Mouse (Mus musculus) embryonic facial prominence, embryonic 12.5 days (tissue): ENCODE data around the gene Them4. TPM values are rescaled to one million over a fixed set of nuclear protein-coding genes. Genes with fewer than 3 reads are reported as not detected.
A peak's percentile ranks its signal among the peaks of the same experiment; 100 is the strongest.

ENCODE experiments used
- ATAC-seq: fragments of 200-750 bp; cut with Nextera tagmentation; 2 replicates; pipeline ENCODE4 v1.8.0; 2017; ENCODE audit not compliant: insufficient number of reproducible peaks, insufficient read depth, low FRiP score, low TSS enrichment
- H3K27ac ChIP-seq: fragments of 300-500 bp; sonication (generic); 2 replicates; pipeline ENCODE4 v1.5.1; 2016; ENCODE audit warnings: mild to moderate bottlenecking
- H3K27me3 ChIP-seq: fragments of 300-500 bp; sonication (generic); 2 replicates; pipeline ENCODE4 v1.6.1; 2016; ENCODE audit warnings: mild to moderate bottlenecking, moderate library complexity
- H3K36me3 ChIP-seq: fragments of 300-500 bp; sonication (generic); 2 replicates; pipeline ENCODE4 v1.6.1; 2016; ENCODE audit warnings: mild to moderate bottlenecking
- H3K4me1 ChIP-seq: fragments of 300-500 bp; sonication (generic); 2 replicates; pipeline ENCODE4 v1.6.1; 2016
- H3K4me2 ChIP-seq: fragments of 300-500 bp; sonication (generic); replicated peaks from 2 replicates; pipeline ENCODE4 v1.6.1; 2016; ENCODE audit warnings: mild to moderate bottlenecking, moderate library complexity
- H3K4me3 ChIP-seq: fragments of 300-500 bp; sonication (generic); 2 replicates; pipeline ENCODE4 v1.5.1; 2016; ENCODE audit warnings: mild to moderate bottlenecking
- H3K9ac ChIP-seq: fragments of 300-500 bp; sonication (generic); 2 replicates; pipeline ENCODE4 v1.6.1; 2016; ENCODE audit warnings: mild to moderate bottlenecking, moderate library complexity
- H3K9me3 ChIP-seq: fragments of 300-500 bp; sonication (generic); 2 replicates; pipeline ENCODE4 v1.6.1; 2016; ENCODE audit warnings: mild to moderate bottlenecking, moderate library complexity
- WGBS: fragments of 180-500 bp; shearing (Covaris S2); methylation state at CpG from one replicate; pipeline ENCODE4 v1.1.7; 2016; 5-methylcytosine and 5-hydroxymethylcytosine counted together
- polyA plus RNA-seq: library from polyadenylated mRNA; unstranded; fragments of >200 nt; fragmentation: Nextera tagmentation; extraction: Ambion mirVana; gene quantifications from 2 replicates; pipeline ENCODE4 v1.2.1, GENCODE M21; 2016

Them4 gene
- polyA plus RNA-seq, 1 experiment from 2014 or later = 11.7 TPM

DNA sequence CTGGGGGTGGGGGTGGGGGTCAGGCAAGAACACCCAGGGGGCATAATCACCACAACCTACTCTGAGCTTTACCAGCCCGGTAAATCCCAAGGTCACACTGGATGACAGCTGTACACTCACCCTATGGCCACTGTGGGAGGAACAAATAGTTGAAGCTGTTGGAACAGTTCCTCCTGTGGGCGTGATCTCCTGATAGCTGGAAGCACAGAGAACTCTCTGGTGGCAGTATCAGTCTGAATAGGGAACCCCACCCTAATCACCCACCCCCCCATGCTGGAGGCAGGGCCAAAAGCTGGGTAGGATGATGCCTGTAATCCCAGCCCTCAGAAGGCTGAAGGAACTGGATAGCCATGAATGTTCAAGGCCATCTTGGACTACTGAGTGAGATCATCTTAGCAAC, 59.8 kb downstream of the Them4 start:
- Histone ChIP-seq H3K9ac (no peak overlapping the region), H3K4me3 (no peak overlapping the region), H3K4me2 (no peak overlapping the region), H3K4me1 (peaks cover 24% of the 10 kb centered on the region), H3K9me3 (no peaks in the 10 kb centered on the region), H3K27ac (no peak overlapping the region), H3K27me3 (peaks cover 32% of the 10 kb centered on the region), H3K36me3 (no peaks in the 10 kb centered on the region)
- ATAC-seq = no peak
- WGBS = 54% methylated on average over 2 of the region's 2 CpGs

DNA sequence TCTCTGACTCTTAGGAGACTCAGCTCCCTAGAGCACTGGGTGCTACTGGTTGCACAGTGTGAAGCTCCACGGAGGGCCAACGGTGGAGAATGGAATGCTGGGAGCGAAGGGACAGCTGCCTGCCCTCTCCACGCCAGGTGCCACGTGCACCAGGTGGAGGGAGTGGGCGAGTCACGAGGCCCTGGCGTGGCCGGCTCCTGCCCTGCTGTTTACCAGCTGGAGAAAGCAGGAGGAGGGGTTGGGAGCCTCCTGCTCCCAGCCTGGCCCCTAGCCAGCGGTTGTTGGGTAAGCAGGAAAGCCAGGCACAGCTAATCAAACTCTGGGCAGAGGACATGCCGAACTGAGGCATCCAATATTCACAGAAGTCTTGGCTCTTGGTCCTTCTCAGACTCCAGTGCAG, 61.7 kb downstream of the Them4 start:
- Histone ChIP-seq H3K4me2 (peak overlapping the region; percentile 36), H3K9me3 (no peaks in the 10 kb centered on the region), H3K9ac (peak overlapping the region; percentile 25), H3K4me3 (no peak overlapping the region), H3K27me3 (peaks cover 19% of the 10 kb centered on the region), H3K27ac (no peak overlapping the region), H3K36me3 (no peaks in the 10 kb centered on the region), H3K4me1 (peaks cover 24% of the 10 kb centered on the region)
- no peak for ATAC-seq
- WGBS = 7% methylated on average over 11 of the region's 11 CpGs

DNA sequence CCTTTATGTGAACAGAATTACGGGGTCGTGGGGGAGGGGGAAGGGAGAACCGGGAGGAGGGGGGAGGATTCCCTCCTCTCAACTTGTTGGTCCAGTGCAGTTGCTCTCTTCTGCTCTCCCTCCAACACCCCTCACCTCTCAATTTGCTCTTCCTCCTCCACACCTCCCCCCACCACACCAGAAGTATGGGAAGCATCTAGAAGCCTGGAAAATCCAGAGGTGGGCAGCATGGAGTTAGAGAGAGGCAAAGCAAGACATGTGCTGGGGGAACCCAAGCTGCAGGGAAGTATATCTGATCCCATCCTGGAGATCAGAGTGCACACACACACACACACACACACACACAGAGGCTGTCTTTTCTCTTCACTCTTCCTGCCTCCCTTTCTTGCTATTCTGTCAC, 62.1 kb downstream of the Them4 start:
- 0% methylated on average over 3 of the region's 3 CpGs for WGBS

DNA sequence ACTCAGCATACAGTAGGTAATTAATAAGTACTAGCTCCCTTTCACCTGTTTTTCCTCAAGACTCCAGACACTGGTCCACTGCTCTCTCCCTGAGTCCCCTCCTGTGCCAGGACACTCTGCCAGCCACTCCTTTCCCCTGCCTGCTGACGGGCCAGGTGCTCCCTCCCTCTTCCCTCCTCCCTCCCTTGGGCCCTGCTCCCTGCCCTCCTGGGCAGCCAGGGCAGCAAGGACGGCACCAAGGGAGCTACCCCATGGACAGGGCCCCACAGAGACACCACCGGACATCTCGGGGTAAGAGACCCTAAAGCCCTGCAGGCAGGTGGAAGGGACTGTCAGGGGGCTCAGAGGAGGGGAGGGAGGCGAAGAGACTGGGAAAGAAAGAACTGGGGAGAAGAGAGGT, 62.8 kb downstream of the Them4 start, which contains the start of gene Rorc:
TSS of gene Rorc (plus strand) at position 154 of the 400 bp plus-strand sequence.
- Histone ChIP-seq H3K4me1 (peaks cover 28% of the 10 kb centered on the region), H3K27ac (no peak within 1 kb of the TSS), H3K4me2 (peak within 1 kb of the TSS; percentile 36), H3K27me3 (peaks cover 22% of the 10 kb centered on the region), H3K36me3 (no peaks in the 10 kb centered on the region), H3K9ac (peak within 1 kb of the TSS; percentile 25), H3K4me3 (peak within 1 kb of the TSS; percentile 9; the same call in 1 of the 2 replicates), H3K9me3 (no peaks in the 10 kb centered on the region)
- peak; percentile 4; the same call in 1 of the 2 replicates for ATAC-seq
- 12% methylated on average over 5 of the region's 5 CpGs for WGBS

More for the DNA sequence above, 62.1 kb downstream of the Them4 start:
- no peaks in the 10 kb centered on the region for H3K9me3 ChIP-seq
- H3K4me2 ChIP-seq = peak overlapping the region; percentile 36
- H3K4me1 ChIP-seq = peaks cover 24% of the 10 kb centered on the region
- ATAC-seq = no peak
- no peaks in the 10 kb centered on the region for H3K36me3 ChIP-seq
- peak overlapping the region; percentile 25; the same call in 1 of the 2 replicates for H3K9ac ChIP-seq
- no peak overlapping the region for H3K4me3 ChIP-seq
- H3K27me3 ChIP-seq = peaks cover 22% of the 10 kb centered on the region
- H3K27ac ChIP-seq = no peak overlapping the region

DNA sequence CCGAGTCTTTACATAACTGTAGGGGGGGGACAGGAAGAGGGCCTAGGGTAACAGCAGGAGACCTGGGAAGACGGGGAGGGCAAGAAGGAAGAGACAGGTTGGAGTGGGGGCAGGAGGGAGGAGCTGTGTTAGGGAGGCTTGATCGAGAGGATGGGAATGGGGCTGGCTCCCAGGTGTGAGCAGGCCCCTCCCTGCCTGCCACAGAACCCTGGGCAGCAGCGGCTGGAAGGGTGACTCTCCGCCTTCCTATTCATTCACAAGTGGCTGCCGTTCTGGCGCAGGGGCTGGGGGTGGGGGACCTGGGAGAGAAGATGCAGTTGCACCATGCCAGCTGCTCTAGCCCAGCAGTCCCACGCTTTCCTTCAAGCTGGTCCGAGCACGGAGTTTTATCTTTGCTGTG, 63.2 kb downstream of the Them4 start:
- WGBS = 3% methylated on average over 10 of the region's 10 CpGs
- Histone ChIP-seq H3K4me3 (peak overlapping the region; percentile 9; the same call in 1 of the 2 replicates), H3K27ac (no peak overlapping the region), H3K36me3 (no peaks in the 10 kb centered on the region), H3K9me3 (no peaks in the 10 kb centered on the region), H3K4me2 (peak overlapping the region; percentile 33), H3K27me3 (peaks cover 22% of the 10 kb centered on the region), H3K9ac (no peak overlapping the region; the same call in 1 of the 2 replicates), H3K4me1 (peaks cover 28% of the 10 kb centered on the region)
- ATAC-seq = peak; percentile 25

DNA sequence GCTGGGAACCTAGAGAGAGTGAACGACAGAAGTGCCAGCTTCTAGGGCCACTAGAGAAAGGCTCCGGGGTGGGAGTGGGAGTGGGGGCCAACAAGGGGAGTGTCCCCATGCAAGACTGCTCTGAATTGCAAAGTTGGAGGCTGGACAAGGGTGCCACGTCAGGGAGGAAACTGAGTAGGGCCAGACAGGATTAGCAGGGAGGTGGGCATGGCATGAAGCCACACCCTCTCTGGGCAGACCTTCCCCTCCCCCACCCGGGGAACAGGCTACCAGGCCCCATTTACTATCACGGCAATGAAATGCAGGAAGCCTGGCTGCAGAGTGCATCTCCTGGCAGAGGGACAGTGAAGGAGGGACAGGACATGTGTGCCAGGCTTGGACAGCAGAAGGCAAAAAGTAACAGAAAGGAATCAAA, 63.7 kb downstream of the Them4 start:
- Histone ChIP-seq H3K4me2 (peak overlapping the region; percentile 33), H3K36me3 (no peaks in the 10 kb centered on the region), H3K4me3 (peak overlapping the region; percentile 9; the same call in 1 of the 2 replicates), H3K27ac (no peak overlapping the region), H3K9ac (no peak overlapping the region), H3K4me1 (peaks cover 28% of the 10 kb centered on the region), H3K27me3 (peaks cover 22% of the 10 kb centered on the region), H3K9me3 (no peaks in the 10 kb centered on the region)
- ATAC-seq = 0 out of 2 replicates have a peak, but pooled peaks have one; percentile 17
- under 1% methylated on average over 5 of the region's 5 CpGs for WGBS

DNA sequence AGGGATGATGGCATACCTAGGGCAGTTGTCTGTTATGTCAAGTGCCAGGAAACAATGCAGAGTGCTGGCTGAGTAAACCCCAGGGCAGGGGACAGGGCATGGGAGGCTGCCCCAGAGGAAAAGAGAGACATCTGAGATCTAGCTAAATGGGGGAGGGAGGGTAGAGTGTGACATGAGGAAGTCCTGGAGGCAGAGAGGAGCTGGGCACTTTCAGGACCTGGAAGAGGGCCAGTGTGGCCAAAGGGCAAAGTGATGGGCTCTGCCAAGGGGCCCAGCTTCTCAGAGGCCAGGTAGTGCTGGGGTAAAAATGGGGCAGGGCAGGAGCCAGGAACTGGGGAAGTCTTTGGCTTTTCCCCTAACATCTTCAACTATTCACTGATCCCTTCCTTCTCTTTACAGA, 64.7 kb downstream of the Them4 start:
- ATAC-seq = no peak
- Histone ChIP-seq H3K36me3 (no peaks in the 10 kb centered on the region), H3K4me3 (no peak overlapping the region), H3K27me3 (peaks cover 22% of the 10 kb centered on the region), H3K27ac (no peak overlapping the region), H3K9me3 (no peaks in the 10 kb centered on the region), H3K4me1 (peaks cover 28% of the 10 kb centered on the region), H3K4me2 (no peak overlapping the region), H3K9ac (no peak overlapping the region)

DNA sequence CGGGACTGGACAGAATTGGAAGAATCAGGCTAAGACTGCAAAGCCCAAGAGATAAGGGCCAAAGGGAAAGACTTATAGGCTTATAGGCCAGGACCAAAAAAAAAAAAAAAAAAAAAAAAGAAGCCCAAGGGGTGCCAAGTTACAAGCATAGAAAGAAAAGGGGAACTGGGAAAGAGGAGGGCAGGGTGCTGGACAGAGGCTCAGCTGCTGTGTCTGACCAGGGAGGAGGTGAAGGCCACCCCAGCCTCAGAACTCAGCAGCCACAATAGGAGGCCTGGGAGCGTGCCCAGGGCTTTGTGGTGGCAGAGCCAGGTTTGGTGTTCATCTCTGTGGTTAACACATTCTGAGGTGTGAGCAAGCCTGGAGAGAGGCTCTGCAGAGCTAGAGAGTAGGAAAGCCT, 65.3 kb downstream of the Them4 start:
- 69% methylated on average over 2 of the region's 2 CpGs for WGBS
- no peak for ATAC-seq

DNA sequence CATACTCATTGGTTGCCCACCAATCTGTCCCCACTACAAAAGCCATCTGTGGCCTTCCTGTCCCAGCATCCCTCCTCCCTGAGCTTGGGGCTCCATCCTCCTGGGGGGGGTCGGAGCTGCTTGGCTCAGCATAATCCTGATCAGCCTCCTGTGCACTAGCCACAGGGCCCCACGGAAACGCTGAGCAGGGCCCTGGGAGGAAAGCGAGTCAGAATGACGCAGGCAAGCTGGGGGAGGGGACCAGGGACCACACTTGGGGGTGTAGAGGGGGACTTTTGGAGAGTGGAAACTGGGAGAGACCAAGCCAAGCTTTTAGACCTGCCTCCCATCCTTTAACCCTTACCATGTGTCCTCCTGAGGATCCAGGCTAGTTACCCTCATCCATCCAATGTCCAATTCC, 66.0 kb downstream of the Them4 start:
- Histone ChIP-seq H3K9ac (no peak overlapping the region), H3K4me3 (no peak overlapping the region), H3K4me2 (no peak overlapping the region), H3K36me3 (no peaks in the 10 kb centered on the region), H3K4me1 (peaks cover 32% of the 10 kb centered on the region), H3K27ac (no peak overlapping the region), H3K27me3 (peaks cover 22% of the 10 kb centered on the region), H3K9me3 (no peaks in the 10 kb centered on the region)
- 47% methylated on average over 5 of the region's 5 CpGs for WGBS
- ATAC-seq = no peak

More for the DNA sequence above, 65.3 kb downstream of the Them4 start:
- no peaks in the 10 kb centered on the region for H3K36me3 ChIP-seq
- H3K9ac ChIP-seq = no peak overlapping the region
- H3K27me3 ChIP-seq = peaks cover 22% of the 10 kb centered on the region
- no peak overlapping the region for H3K4me2 ChIP-seq
- peaks cover 31% of the 10 kb centered on the region for H3K4me1 ChIP-seq
- H3K27ac ChIP-seq = no peak overlapping the region
- no peak overlapping the region for H3K4me3 ChIP-seq
- H3K9me3 ChIP-seq = no peaks in the 10 kb centered on the region

DNA sequence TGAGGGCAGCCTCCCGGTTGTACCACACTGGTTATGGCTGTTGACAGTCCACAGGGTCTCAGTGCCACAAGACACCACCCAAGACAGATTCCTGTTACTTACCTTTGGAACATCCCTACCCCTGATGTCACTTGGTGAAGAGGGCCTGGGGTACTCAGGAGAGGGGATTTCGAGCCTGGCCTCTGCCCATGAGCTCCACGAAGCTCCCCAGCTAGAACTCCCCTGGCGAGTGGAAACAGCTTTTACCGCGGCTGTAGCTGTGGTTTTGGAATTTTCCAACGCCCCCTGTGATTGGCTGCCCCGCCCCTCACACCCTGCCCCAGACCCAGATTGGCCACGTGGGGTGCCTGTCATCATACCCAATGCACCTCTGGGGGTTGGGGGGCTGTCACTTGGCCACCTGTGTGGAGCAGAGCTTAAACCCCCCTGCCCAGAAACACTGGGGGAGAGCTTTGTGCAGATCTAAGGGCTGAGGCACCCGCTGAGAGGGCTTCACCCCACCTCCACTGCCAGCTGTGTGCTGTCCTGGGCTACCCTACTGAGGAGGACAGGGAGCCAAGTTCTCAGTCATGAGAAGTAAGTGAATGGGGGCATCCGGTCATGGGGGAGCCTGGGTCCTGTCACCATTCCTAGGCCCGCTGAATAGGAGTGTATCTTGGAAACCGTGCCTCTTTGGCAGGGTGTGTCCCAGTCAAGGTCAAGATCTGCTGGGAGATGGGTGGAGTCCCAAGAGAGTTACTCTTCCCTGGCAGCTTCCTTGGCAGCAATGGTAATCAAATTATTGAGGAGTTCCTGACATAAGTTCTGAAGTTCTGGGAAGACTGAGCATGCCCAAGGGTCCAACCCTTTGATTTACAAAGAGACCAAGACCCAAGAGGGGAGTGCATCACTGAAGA, 67.4 kb downstream of the Them4 start:
- Histone ChIP-seq H3K27ac (no peak overlapping the region), H3K27me3 (peaks cover 22% of the 10 kb centered on the region), H3K4me3 (no peak overlapping the region), H3K9ac (no peak overlapping the region), H3K36me3 (no peaks in the 10 kb centered on the region), H3K9me3 (no peaks in the 10 kb centered on the region), H3K4me2 (no peak overlapping the region), H3K4me1 (peaks cover 25% of the 10 kb centered on the region)
- WGBS = 18% methylated on average over 13 of the region's 13 CpGs
- no peak for ATAC-seq

DNA sequence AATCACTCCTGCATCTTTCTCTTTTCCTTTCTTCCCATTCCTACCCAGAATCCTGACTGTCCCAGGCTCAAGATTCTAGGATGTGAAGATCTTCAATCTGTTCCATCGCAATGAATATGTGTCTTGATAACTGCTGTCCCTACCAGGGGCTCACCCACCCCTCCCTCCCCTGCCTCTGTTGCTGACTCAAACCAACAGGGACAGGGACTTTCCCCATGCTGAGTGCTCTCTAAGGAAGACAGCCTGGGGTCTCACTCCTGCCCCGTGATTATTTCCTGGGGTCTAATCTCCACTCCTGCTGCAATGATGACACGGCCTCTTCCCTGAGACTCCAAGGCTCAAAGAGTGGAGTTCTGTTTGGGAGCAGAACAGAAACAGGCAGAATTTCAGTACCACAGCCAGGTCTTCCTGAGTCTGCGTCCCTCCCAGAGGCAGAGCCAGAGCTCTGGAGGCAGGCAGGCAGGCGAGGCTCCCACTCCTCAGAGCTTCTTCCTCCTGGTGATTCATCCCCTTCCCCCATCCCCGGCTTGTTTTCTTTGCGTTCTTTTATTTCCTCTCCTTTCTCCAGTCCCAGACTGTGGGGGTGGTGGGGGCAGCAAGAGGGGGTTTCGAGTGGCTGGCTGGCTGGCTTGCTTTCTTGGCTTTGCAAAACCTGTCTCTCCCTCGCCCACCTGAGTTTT, 70.1 kb downstream of the Them4 start:
- Histone ChIP-seq H3K9me3 (no peaks in the 10 kb centered on the region), H3K4me1 (peaks cover 8% of the 10 kb centered on the region; the same call in 1 of the 2 replicates), H3K9ac (no peak overlapping the region), H3K27ac (0 out of 2 replicates have a peak overlapping the region, but pooled peaks have one; percentile 36), H3K4me3 (no peak overlapping the region), H3K4me2 (no peak overlapping the region), H3K27me3 (peaks cover 9% of the 10 kb centered on the region; the same call in 1 of the 2 replicates), H3K36me3 (no peaks in the 10 kb centered on the region)
- WGBS = 17% methylated on average over 9 of the region's 9 CpGs
- ATAC-seq = no peak
